Comparison of ENCODE assay signal across 14 mouse cellular contexts in the genomic region with DNA sequence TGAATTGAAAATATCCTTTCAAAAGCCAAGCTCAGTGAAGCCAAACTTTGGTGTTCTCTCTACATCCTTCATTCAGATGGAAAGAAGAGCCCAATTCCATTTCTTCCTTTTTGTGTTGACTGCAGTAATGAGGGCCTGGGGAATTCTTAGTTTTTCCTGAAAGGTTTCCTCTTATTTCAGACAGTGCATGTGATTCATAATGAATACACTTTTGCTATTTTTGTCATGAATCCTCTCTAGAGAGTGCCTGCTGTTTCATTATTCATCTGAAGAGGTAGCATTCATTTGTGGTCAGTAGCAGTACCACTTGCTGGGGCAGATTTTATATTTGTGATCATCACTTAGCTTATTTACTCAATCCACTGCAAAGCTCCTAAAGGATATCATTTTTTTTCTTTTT.
"Had no signal": no experiment of that assay in that cellular context is flagged by ENCODE, and none has a peak within 500 bp of the region (broad histone marks: within the 10 kb centered on the region; RNA-seq: fewer than 3 reads in every experiment).

No protein-coding gene starts in this region.

- DNase-seq: kidney, adult 8-10 months; kidney, postnatal 25 days; lung, postnatal 14 days; right cerebral cortex, postnatal 25 days; thymus, postnatal 4 days had no signal

- H3K4me3 ChIP-seq: left cerebral cortex, adult 2 months; limb, embryonic 10.5 days; lung, embryonic 15.5 days; megakaryocyte, embryonic 14.5 days; neural tube, embryonic 12.5 days had no signal

- H3K27me3 ChIP-seq: lung, embryonic 15.5 days; megakaryocyte, embryonic 14.5 days; neural tube, embryonic 12.5 days had no signal

- H3K9ac ChIP-seq: lung, embryonic 15.5 days; neural tube, embryonic 12.5 days had no signal

- H3K27ac ChIP-seq: left cerebral cortex, adult 2 months; limb, embryonic 10.5 days; lung, embryonic 15.5 days; macrophage; neural tube, embryonic 12.5 days; stomach, postnatal 0 days had no signal

- ATAC-seq: intestine, postnatal 0 days had no signal

- H3K36me3 ChIP-seq: limb, embryonic 10.5 days; lung, embryonic 15.5 days; neural tube, embryonic 12.5 days had no signal

- H3K4me2 ChIP-seq: liver, embryonic 11.5 days; lung, embryonic 15.5 days; neural tube, embryonic 12.5 days had no signal

- H3K9me3 ChIP-seq: limb, embryonic 10.5 days; lung, embryonic 15.5 days; neural tube, embryonic 12.5 days had no signal

- H3K4me1 ChIP-seq: limb, embryonic 10.5 days; lung, embryonic 15.5 days; megakaryocyte, embryonic 14.5 days; neural tube, embryonic 12.5 days had no signal
